Mouse (Mus musculus): ENCODE results near the gene Tns1. TPM values are rescaled to one million over a fixed set of nuclear protein-coding genes. Genes with fewer than 3 reads are reported as not detected.

The Tns1 gene
- polyA plus RNA-seq, 1 experiment from 2014 or later = 65.4 TPM

- 71% methylated on average over 8 of the region's 8 CpGs for WGBS
- H3K9ac ChIP-seq (ENCODE audit: low read depth, low read length) = no peak overlapping the region
- H3K27ac ChIP-seq = no peak overlapping the region
- H3K27me3 ChIP-seq (ENCODE audit: insufficient read depth, low read length) = no peaks in the 10 kb centered on the region
- H3K36me3 ChIP-seq (ENCODE audit: insufficient read depth, low read length) = no peaks in the 10 kb centered on the region
- H3K9me3 ChIP-seq (replicated peaks; ENCODE audit: low read length) = no peaks in the 10 kb centered on the region
- ATAC-seq (replicated peaks; ENCODE audit: low FRiP score, low read depth) (no peak), DNase-seq (ENCODE audit: low spot score) (no peak)
- no peak for TF ChIP-seq CTCF (IDR thresholded peaks at IDR 0.05; ENCODE audit: low read depth)
- no peak overlapping the region for H3K4me2 ChIP-seq (ENCODE audit: low read length)
- no peaks in the 10 kb centered on the region for H3K4me1 ChIP-seq (replicated peaks; ENCODE audit: insufficient read depth, low read length)
- H3K4me3 ChIP-seq (replicated peaks; ENCODE audit: low read depth, low read length) = no peak overlapping the region
Measured at GRCm38 (mm10) chr1:74141781-74142180, 17.5 kb upstream of the Tns1 start.

GRCm38 (mm10) chr1:74139415-74139814, 15.2 kb upstream of the Tns1 start:
- no peaks in the 10 kb centered on the region for H3K36me3 ChIP-seq (ENCODE audit: insufficient read depth, low read length)
- DNase-seq (ENCODE audit: low spot score) = no peak
- no peak overlapping the region for H3K4me2 ChIP-seq (ENCODE audit: low read length)
- no peaks in the 10 kb centered on the region for H3K4me1 ChIP-seq (replicated peaks; ENCODE audit: insufficient read depth, low read length)
- no peak overlapping the region for H3K4me3 ChIP-seq (replicated peaks; ENCODE audit: low read depth, low read length)
- no peaks in the 10 kb centered on the region for H3K27me3 ChIP-seq (ENCODE audit: insufficient read depth, low read length)
- no peak; the same call in 1 of the 2 replicates for ATAC-seq (replicated peaks; ENCODE audit: low FRiP score, low read depth)
- peak; percentile 48; the same call in 1 of the 2 replicates for TF ChIP-seq CTCF (IDR thresholded peaks at IDR 0.05; ENCODE audit: low read depth)
- 62% methylated on average over 3 of the region's 3 CpGs for WGBS
- H3K9ac ChIP-seq (ENCODE audit: low read depth, low read length) = no peak overlapping the region
- H3K27ac ChIP-seq = no peak overlapping the region
- no peaks in the 10 kb centered on the region for H3K9me3 ChIP-seq (replicated peaks; ENCODE audit: low read length)

- Histone ChIP-seq H3K36me3 (ENCODE audit: insufficient read depth, low read length) (no peaks in the 10 kb centered on the region), H3K4me2 (ENCODE audit: low read length) (no peak overlapping the region), H3K27ac (no peak overlapping the region), H3K4me3 (replicated peaks; ENCODE audit: low read depth, low read length) (no peak overlapping the region), H3K9me3 (replicated peaks; ENCODE audit: low read length) (no peaks in the 10 kb centered on the region), H3K4me1 (replicated peaks; ENCODE audit: insufficient read depth, low read length) (no peaks in the 10 kb centered on the region), H3K9ac (ENCODE audit: low read depth, low read length) (no peak overlapping the region), H3K27me3 (ENCODE audit: insufficient read depth, low read length) (no peaks in the 10 kb centered on the region)
- DNase-seq (ENCODE audit: low spot score) = no peak
- TF ChIP-seq CTCF (IDR thresholded peaks at IDR 0.05; ENCODE audit: low read depth) = no peak
- ATAC-seq (replicated peaks; ENCODE audit: low FRiP score, low read depth) = no peak
- 77% methylated on average over 6 of the region's 6 CpGs for WGBS
Measured at GRCm38 (mm10) chr1:74135326-74135950, 11.2 kb upstream of the Tns1 start.

- WGBS = 74% methylated on average over 6 of the region's 6 CpGs
- Histone ChIP-seq H3K4me2 (ENCODE audit: low read length) (no peak overlapping the region), H3K4me3 (replicated peaks; ENCODE audit: low read depth, low read length) (no peak overlapping the region), H3K9ac (ENCODE audit: low read depth, low read length) (no peak overlapping the region), H3K36me3 (ENCODE audit: insufficient read depth, low read length) (no peaks in the 10 kb centered on the region), H3K27ac (no peak overlapping the region), H3K9me3 (replicated peaks; ENCODE audit: low read length) (no peaks in the 10 kb centered on the region), H3K27me3 (ENCODE audit: insufficient read depth, low read length) (no peaks in the 10 kb centered on the region), H3K4me1 (replicated peaks; ENCODE audit: insufficient read depth, low read length) (no peaks in the 10 kb centered on the region)
- ATAC-seq (replicated peaks; ENCODE audit: low FRiP score, low read depth) (no peak), DNase-seq (ENCODE audit: low spot score) (no peak)
- TF ChIP-seq CTCF (IDR thresholded peaks at IDR 0.05; ENCODE audit: low read depth) = no peak
Measured at GRCm38 (mm10) chr1:74133954-74134353, 9.7 kb upstream of the Tns1 start.

GRCm38 (mm10) chr1:74132011-74132410, 7.8 kb upstream of the Tns1 start:
- no peaks in the 10 kb centered on the region for H3K36me3 ChIP-seq (ENCODE audit: insufficient read depth, low read length)
- H3K9me3 ChIP-seq (replicated peaks; ENCODE audit: low read length) = no peaks in the 10 kb centered on the region
- no peak overlapping the region for H3K4me2 ChIP-seq (ENCODE audit: low read length)
- no peak for DNase-seq (ENCODE audit: low spot score)
- H3K9ac ChIP-seq (ENCODE audit: low read depth, low read length) = no peak overlapping the region
- ATAC-seq (replicated peaks; ENCODE audit: low FRiP score, low read depth) = no peak
- 72% methylated on average over 3 of the region's 3 CpGs for WGBS
- no peaks in the 10 kb centered on the region for H3K4me1 ChIP-seq (replicated peaks; ENCODE audit: insufficient read depth, low read length)
- no peaks in the 10 kb centered on the region for H3K27me3 ChIP-seq (ENCODE audit: insufficient read depth, low read length)
- no peak overlapping the region for H3K27ac ChIP-seq
- TF ChIP-seq CTCF (IDR thresholded peaks at IDR 0.05; ENCODE audit: low read depth) = peak; percentile 43; the same call in 1 of the 2 replicates
- no peak overlapping the region for H3K4me3 ChIP-seq (replicated peaks; ENCODE audit: low read depth, low read length)

- ATAC-seq (replicated peaks; ENCODE audit: low FRiP score, low read depth) (no peak), DNase-seq (ENCODE audit: low spot score) (no peak)
- WGBS = 85% methylated on average over 8 of the region's 8 CpGs
- Histone ChIP-seq H3K27ac (no peak overlapping the region), H3K4me2 (ENCODE audit: low read length) (no peak overlapping the region), H3K27me3 (ENCODE audit: insufficient read depth, low read length) (0 out of 2 replicates have a peak, but pooled peaks cover 2% of the 10 kb centered on the region), H3K4me3 (replicated peaks; ENCODE audit: low read depth, low read length) (no peak overlapping the region), H3K4me1 (replicated peaks; ENCODE audit: insufficient read depth, low read length) (no peaks in the 10 kb centered on the region), H3K9me3 (replicated peaks; ENCODE audit: low read length) (no peaks in the 10 kb centered on the region), H3K9ac (ENCODE audit: low read depth, low read length) (no peak overlapping the region), H3K36me3 (ENCODE audit: insufficient read depth, low read length) (no peaks in the 10 kb centered on the region)
- no peak; the same call in 1 of the 2 replicates for TF ChIP-seq CTCF (IDR thresholded peaks at IDR 0.05; ENCODE audit: low read depth)
Measured at GRCm38 (mm10) chr1:74130883-74131659, 6.8 kb upstream of the Tns1 start.

All from kidney, postnatal 0 days (tissue).